Mouse (Mus musculus) yolk sac, embryonic 10.5 days (tissue): Measurements from ENCODE around the gene Olfr812.
"Not testable (repeated sequence)": the region's sequence is repeated elsewhere in the genome, so short reads cannot be mapped to it uniquely, and the experiment has no call there.

Experiments
- DNase-seq: peaks from one replicate; pipeline ENCODE4 v3.0.0-alpha.2; 2017; ENCODE audit warnings: low spot score

Olfr812 gene

GRCm38 (mm10) chr10:129845994-129846393, at the start of gene Olfr812:
Gene Olfr812, minus strand, starts transcription at chr10:129846094.
- no peak for DNase-seq

GRCm38 (mm10) chr10:129885934-129886333, 40.0 kb upstream of the Olfr812 start:
- no peak for DNase-seq

GRCm38 (mm10) chr10:129885496-129885895, 39.6 kb upstream of the Olfr812 start:
- DNase-seq: not testable (repeated sequence)

- DNase-seq: not testable (repeated sequence)
Observed at GRCm38 (mm10) chr10:129879751-129880150, 33.9 kb upstream of the Olfr812 start, which contains the start of gene Olfr814. Gene Olfr814, minus strand, starts transcription at chr10:129879851.

- DNase-seq: no peak
Observed at GRCm38 (mm10) chr10:129855067-129855466, 9.2 kb upstream of the Olfr812 start, which contains the start of gene Olfr813. Gene Olfr813, plus strand, starts transcription at chr10:129855367.

- DNase-seq: no peak
Observed at GRCm38 (mm10) chr10:129847343-129847742, 1.4 kb upstream of the Olfr812 start.

- DNase-seq: no peak
Observed at GRCm38 (mm10) chr10:129804296-129804695, 41.6 kb downstream of the Olfr812 start, which contains the start of gene Olfr811. Gene Olfr811, minus strand, starts transcription at chr10:129804396.

- no peak for DNase-seq
Observed at GRCm38 (mm10) chr10:129794817-129795216, 51.1 kb downstream of the Olfr812 start, which contains the start of gene Olfr810. Gene Olfr810, minus strand, starts transcription at chr10:129794917.
